Mouse (Mus musculus): ENCODE measurements around the gene Mall. TPM values are rescaled to one million over a fixed set of nuclear protein-coding genes. Genes with fewer than 3 reads are reported as not detected.

Mall gene
- total and polyA plus RNA-seq, 3 experiments, result not detected

DNA sequence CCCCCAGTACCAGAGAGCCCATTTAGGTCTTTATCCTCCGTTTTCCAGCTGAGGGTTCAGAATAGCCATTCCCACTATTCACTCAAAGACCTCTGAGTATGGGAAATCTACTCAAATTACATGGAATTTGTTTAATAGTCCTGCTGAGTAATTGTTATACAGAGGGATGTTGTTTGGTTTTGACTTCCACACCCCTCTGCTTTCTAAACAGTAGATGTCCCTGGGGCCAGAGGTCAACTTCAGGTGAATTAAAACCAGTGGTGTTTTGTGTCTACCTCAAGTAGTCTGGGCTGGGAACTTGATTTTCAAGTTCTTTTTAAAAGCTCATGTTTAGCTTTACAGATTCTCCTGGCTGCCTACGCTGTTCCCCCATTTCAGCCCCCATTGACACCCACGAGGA, 15.0 kb downstream of the Mall start:
- no peak overlapping the region for H3K27ac ChIP-seq (ENCODE audit: control insufficient read depth, low read depth, low read length)
- H3K79me2 ChIP-seq (ENCODE audit: control insufficient read depth, insufficient read depth, low read length, poor library complexity), result no peaks in the 10 kb centered on the region
- TF ChIP-seq TAL1 (IDR thresholded peaks at IDR 0.05; ENCODE audit: low read length) (no peak), ZC3H11A (IDR thresholded peaks at IDR 0.05; ENCODE audit: low read depth, low read length) (no peak), POLR2AphosphoS5 (IDR thresholded peaks at IDR 0.05; ENCODE audit: borderline replicate concordance, low read depth, low read length) (no peak), GATA1 (IDR thresholded peaks at IDR 0.05; ENCODE audit: low read depth, low read length) (no peak)

DNA sequence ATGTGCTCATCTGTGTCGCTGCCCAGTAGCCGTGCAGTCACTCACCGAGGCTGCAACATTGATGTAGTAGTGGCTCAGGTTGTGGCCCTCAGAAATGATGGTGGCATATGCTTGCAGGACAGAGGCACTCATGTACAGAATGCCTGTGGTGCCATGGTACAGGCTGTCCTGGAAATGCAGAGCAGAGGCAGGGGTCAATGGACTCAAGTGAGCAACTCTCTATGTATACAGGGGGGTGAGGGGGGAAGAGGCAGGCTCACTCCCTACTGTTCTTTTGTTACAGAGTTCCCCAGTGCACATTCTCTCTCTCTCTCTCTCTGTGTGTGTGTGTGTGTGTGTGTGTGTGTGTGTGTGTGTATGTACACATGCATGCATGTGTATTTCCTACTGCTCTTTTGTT, 20.9 kb downstream of the Mall start:
- Histone ChIP-seq H3K27me3 (ENCODE audit: control insufficient read depth in 1 of 2, insufficient read depth in 2 of 2, low read length in 2 of 2) (peaks cover 0 to 4% of the 10 kb centered on the region in 2 experiments; a peak in 2 of 4 replicates), H3K79me2 (ENCODE audit: control insufficient read depth, insufficient read depth, low read length, poor library complexity) (no peaks in the 10 kb centered on the region), H3K9ac (ENCODE audit: control insufficient read depth, low read depth, low read length, poor library complexity, severe bottlenecking) (no peak overlapping the region), H3K4me1 (ENCODE audit: control insufficient read depth in 1 of 2, insufficient read depth in 2 of 2, low read length in 2 of 2) (no peaks in the 10 kb centered on the region), H3K36me3 (ENCODE audit: control insufficient read depth in 1 of 2, insufficient read depth in 2 of 2, low read length in 2 of 2) (no peaks in the 10 kb centered on the region), H3K9me3 (replicated peaks; ENCODE audit: insufficient read depth, low read length) (no peaks in the 10 kb centered on the region), H3K4me3 (ENCODE audit: control insufficient read depth in 1 of 2, insufficient read depth in 1 of 2, low read depth in 2 of 2, low read length in 2 of 2) (no peak overlapping the region), H3K27ac (ENCODE audit: control insufficient read depth, low read depth, low read length) (no peak overlapping the region)
- DNase-seq (ENCODE audit: low read depth, low spot score), result no peak
- TF ChIP-seq E2F4 (IDR thresholded peaks at IDR 0.05; ENCODE audit: borderline replicate concordance, low read depth, low read length), result no peak
- TF ChIP-seq MEF2A (IDR thresholded peaks at IDR 0.05; ENCODE audit: extremely low read depth, insufficient replicate concordance, low read depth, low read length, poor library complexity, severe bottlenecking), result no peak
- TF ChIP-seq TCF12 (IDR thresholded peaks at IDR 0.05; ENCODE audit: low read depth, low read length), result no peak
- no peak for TF ChIP-seq EP300 (IDR thresholded peaks at IDR 0.05; ENCODE audit: low read depth in 1 of 2, low read length in 2 of 2)
- no peak for TF ChIP-seq MAX (IDR thresholded peaks at IDR 0.05; ENCODE audit: low read length)
- no peak for TF ChIP-seq ZC3H11A (IDR thresholded peaks at IDR 0.05; ENCODE audit: low read depth, low read length)
- no peak for TF ChIP-seq GATA1 (IDR thresholded peaks at IDR 0.05; ENCODE audit: low read depth, low read length)

More for the DNA sequence above, 15.0 kb downstream of the Mall start:
- Histone ChIP-seq H3K4me3 (ENCODE audit: control insufficient read depth in 1 of 2, insufficient read depth in 1 of 2, low read depth in 2 of 2, low read length in 2 of 2) (no peak overlapping the region), H3K27me3 (ENCODE audit: control insufficient read depth in 1 of 2, insufficient read depth in 2 of 2, low read length in 2 of 2) (peaks cover 2 to 4% of the 10 kb centered on the region in 2 experiments), H3K4me1 (ENCODE audit: control insufficient read depth in 1 of 2, insufficient read depth in 2 of 2, low read length in 2 of 2) (no peaks in the 10 kb centered on the region), H3K9ac (ENCODE audit: control insufficient read depth, low read depth, low read length, poor library complexity, severe bottlenecking) (no peak overlapping the region), H3K9me3 (replicated peaks; ENCODE audit: insufficient read depth, low read length) (no peaks in the 10 kb centered on the region), H3K36me3 (ENCODE audit: control insufficient read depth in 1 of 2, insufficient read depth in 2 of 2, low read length in 2 of 2) (no peaks in the 10 kb centered on the region)
- DNase-seq (ENCODE audit: low read depth, low spot score), result no peak

DNA sequence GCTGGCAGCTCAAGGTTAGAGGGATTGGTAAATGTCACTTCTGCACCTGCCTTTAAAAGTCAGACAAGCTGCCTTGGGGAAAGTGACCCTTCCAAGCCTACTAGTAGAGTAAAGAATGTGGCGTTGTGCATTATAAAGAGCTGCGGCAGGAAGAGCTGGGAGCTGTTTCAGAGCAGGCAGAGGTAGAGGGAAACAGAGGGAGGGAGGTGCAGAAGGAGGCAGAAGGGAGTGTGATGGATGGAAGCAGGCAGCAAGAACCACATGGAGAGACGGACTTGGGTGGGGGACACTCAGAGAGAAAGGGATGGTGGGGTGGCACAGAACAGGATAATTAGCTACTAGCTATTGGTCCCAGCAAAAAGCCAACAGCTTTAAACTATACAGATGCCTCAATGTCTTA, 21.7 kb downstream of the Mall start:
- TF ChIP-seq POLR2AphosphoS5 (IDR thresholded peaks at IDR 0.05; ENCODE audit: borderline replicate concordance, low read depth, low read length) (no peak), ZC3H11A (IDR thresholded peaks at IDR 0.05; ENCODE audit: low read depth, low read length) (no peak), CHD1 (IDR thresholded peaks at IDR 0.05; ENCODE audit: low read depth, low read length) (no peak), MEF2A (IDR thresholded peaks at IDR 0.05; ENCODE audit: extremely low read depth, insufficient replicate concordance, low read depth, low read length, poor library complexity, severe bottlenecking) (no peak), GATA1 (IDR thresholded peaks at IDR 0.05; ENCODE audit: low read depth, low read length) (no peak), MYC (IDR thresholded peaks at IDR 0.05; ENCODE audit: low read depth, low read length) (no peak), USF2 (IDR thresholded peaks at IDR 0.05; ENCODE audit: borderline replicate concordance in 1 of 2, insufficient read depth in 1 of 2, low read depth in 1 of 2, low read length in 2 of 2) (no peak), ETS1 (IDR thresholded peaks at IDR 0.05; ENCODE audit: low read depth, low read length) (no peak), EP300 (IDR thresholded peaks at IDR 0.05; ENCODE audit: low read depth in 1 of 2, low read length in 2 of 2) (no peak), HCFC1 (IDR thresholded peaks at IDR 0.05; ENCODE audit: low read depth, low read length) (no peak), ZKSCAN1 (IDR thresholded peaks at IDR 0.05; ENCODE audit: low read depth, low read length) (no peak), CTCF (IDR thresholded peaks at IDR 0.05 in 2 of 3, conservative IDR thresholded peaks at IDR 0.05 in 1 of 3; ENCODE audit: control insufficient read depth in 1 of 3, insufficient read depth in 1 of 3, low read depth in 2 of 3, low read length in 3 of 3, poor library complexity in 1 of 3, severe bottlenecking in 1 of 3) (no peak), RAD21 (IDR thresholded peaks at IDR 0.05; ENCODE audit: low read depth, low read length) (no peak), JUND (IDR thresholded peaks at IDR 0.05; ENCODE audit: low read depth, low read length) (no peak), MAFK (IDR thresholded peaks at IDR 0.05; ENCODE audit: borderline replicate concordance, low read depth, low read length) (no peak), MYB (IDR thresholded peaks at IDR 0.05; ENCODE audit: low read depth, low read length) (no peak)

More for the DNA sequence above, 21.7 kb downstream of the Mall start:
- no peak overlapping the region for H3K4me3 ChIP-seq (ENCODE audit: control insufficient read depth in 1 of 2, insufficient read depth in 1 of 2, low read depth in 2 of 2, low read length in 2 of 2)
- H3K27me3 ChIP-seq (ENCODE audit: control insufficient read depth in 1 of 2, insufficient read depth in 2 of 2, low read length in 2 of 2), result peaks cover 0 to 3% of the 10 kb centered on the region in 2 experiments; a peak in 2 of 4 replicates
- no peaks in the 10 kb centered on the region for H3K79me2 ChIP-seq (ENCODE audit: control insufficient read depth, insufficient read depth, low read length, poor library complexity)
- no peak for DNase-seq (ENCODE audit: low read depth, low spot score)
- no peaks in the 10 kb centered on the region for H3K36me3 ChIP-seq (ENCODE audit: control insufficient read depth in 1 of 2, insufficient read depth in 2 of 2, low read length in 2 of 2)
- H3K9me3 ChIP-seq (replicated peaks; ENCODE audit: insufficient read depth, low read length), result no peaks in the 10 kb centered on the region
- H3K4me1 ChIP-seq (ENCODE audit: control insufficient read depth in 1 of 2, insufficient read depth in 2 of 2, low read length in 2 of 2), result no peaks in the 10 kb centered on the region
- no peak overlapping the region for H3K9ac ChIP-seq (ENCODE audit: control insufficient read depth, low read depth, low read length, poor library complexity, severe bottlenecking)
- H3K27ac ChIP-seq (ENCODE audit: control insufficient read depth, low read depth, low read length), result no peak overlapping the region

All from MEL (cell line).